Mouse (Mus musculus) CH12.LX (cell line): ENCODE measurements around the gene Cct7.

Experiments
- CHD2 ChIP-seq: IDR thresholded peaks from 2 replicates; pipeline ENCODE4 v1.6.1; 2011; ENCODE audit warnings: low read length, improper control_type of control experiment
- CTCF ChIP-seq, 2 experiments: IDR thresholded peaks in 1 of 2; conservative IDR thresholded peaks in 1 of 2; 2 replicates each; pipeline ENCODE4 v1.5.1; 2011 to 2012; ENCODE audit warnings: low read depth in 2 of 2, low read length in 2 of 2, improper control_type of control experiment in 1 of 2, inconsistent platforms in 1 of 2, mild to moderate bottlenecking in 1 of 2, moderate library complexity in 1 of 2
- ELF1 ChIP-seq: IDR thresholded peaks from 2 replicates; pipeline ENCODE4 v1.6.1; 2014; ENCODE audit warnings: low read depth, mild to moderate bottlenecking, inconsistent platforms, low read length, improper control_type of control experiment
- EP300 ChIP-seq: IDR thresholded peaks from 2 replicates; pipeline ENCODE4 v1.6.1; 2011; ENCODE audit warnings: low read length, improper control_type of control experiment
- ETS1 ChIP-seq: conservative IDR thresholded peaks from 2 replicates; pipeline ENCODE4 v1.6.1; 2012; ENCODE audit warnings: low read depth, mild to moderate bottlenecking, inconsistent platforms, low read length, improper control_type of control experiment, moderate library complexity
- IRF4 ChIP-seq: IDR thresholded peaks from 2 replicates; pipeline ENCODE4 v1.6.1; 2014; ENCODE audit warnings: low read depth, mild to moderate bottlenecking, inconsistent platforms, low read length, improper control_type of control experiment
- KAT2A ChIP-seq: IDR thresholded peaks from 2 replicates; pipeline ENCODE4 v1.6.1; 2012; ENCODE audit warnings: low read length, improper control_type of control experiment, inconsistent platforms; ENCODE audit not compliant: insufficient replicate concordance
- MAFK ChIP-seq: IDR thresholded peaks from 2 replicates; pipeline ENCODE4 v1.6.1; 2011; ENCODE audit warnings: low read length, improper control_type of control experiment; ENCODE audit not compliant: insufficient replicate concordance
- MAX ChIP-seq: IDR thresholded peaks from 2 replicates; pipeline ENCODE4 v1.6.1; 2011; ENCODE audit warnings: low read length, improper control_type of control experiment
- NELFE ChIP-seq: IDR thresholded peaks from 2 replicates; pipeline ENCODE4 v1.6.1; 2011; ENCODE audit warnings: low read depth, low read length, improper control_type of control experiment
- POLR2A ChIP-seq: IDR thresholded peaks from 2 replicates; pipeline ENCODE4 v1.6.1; 2011; ENCODE audit warnings: low read depth, mild to moderate bottlenecking, improper control_type of control experiment, low read length
- USF1 ChIP-seq: IDR thresholded peaks from 2 replicates; pipeline ENCODE4 v1.6.1; 2014; ENCODE audit warnings: low read depth, mild to moderate bottlenecking, inconsistent platforms, low read length, improper control_type of control experiment
- ZMIZ1 ChIP-seq: IDR thresholded peaks from 2 replicates; pipeline ENCODE4 v1.6.1; 2012; ENCODE audit warnings: low read depth, mild to moderate bottlenecking, inconsistent platforms, low read length, improper control_type of control experiment
- ZNF384 ChIP-seq: IDR thresholded peaks from 2 replicates; pipeline ENCODE4 v1.6.1; 2012; ENCODE audit warnings: low read depth, low read length, improper control_type of control experiment, inconsistent platforms

GRCm38 (mm10) chr6:85475581-85475980, 24.3 kb downstream of the Cct7 start:
- TF ChIP-seq ZNF384, result no peak
- no peak for TF ChIP-seq CTCF (conservative IDR thresholded peaks at IDR 0.05 in 1 of 2, IDR thresholded peaks at IDR 0.05 in 1 of 2; ENCODE audit: low read depth in 2 of 2, low read length in 2 of 2)
- no peak for TF ChIP-seq USF1
- TF ChIP-seq EP300, result no peak
- TF ChIP-seq POLR2A, result no peak
- TF ChIP-seq KAT2A, result no peak
- TF ChIP-seq MAX, result no peak
- no peak for TF ChIP-seq ZMIZ1
- no peak for TF ChIP-seq MAFK
- TF ChIP-seq NELFE, result no peak
- no peak for TF ChIP-seq IRF4
- TF ChIP-seq ETS1, result no peak
- TF ChIP-seq ELF1, result no peak
- TF ChIP-seq CHD2, result no peak
